Mouse (Mus musculus) olfactory bulb, adult 2 months (tissue): ENCODE results near the gene Barhl1.

ENCODE experiments used
- CTCF ChIP-seq: fragments of 200-500 bp; IDR thresholded peaks from 2 replicates; pipeline ENCODE4 v1.5.1; 2012; ENCODE audit warnings: low read depth, mild to moderate bottlenecking, low read length, moderate library complexity; ENCODE audit not compliant: insufficient read depth
- POLR2A ChIP-seq: fragments of 200-500 bp; IDR thresholded peaks from 2 replicates; pipeline ENCODE4 v1.6.1; 2012; ENCODE audit warnings: mild to moderate bottlenecking, low read depth, low read length, moderate library complexity; ENCODE audit not compliant: insufficient read depth

DNA sequence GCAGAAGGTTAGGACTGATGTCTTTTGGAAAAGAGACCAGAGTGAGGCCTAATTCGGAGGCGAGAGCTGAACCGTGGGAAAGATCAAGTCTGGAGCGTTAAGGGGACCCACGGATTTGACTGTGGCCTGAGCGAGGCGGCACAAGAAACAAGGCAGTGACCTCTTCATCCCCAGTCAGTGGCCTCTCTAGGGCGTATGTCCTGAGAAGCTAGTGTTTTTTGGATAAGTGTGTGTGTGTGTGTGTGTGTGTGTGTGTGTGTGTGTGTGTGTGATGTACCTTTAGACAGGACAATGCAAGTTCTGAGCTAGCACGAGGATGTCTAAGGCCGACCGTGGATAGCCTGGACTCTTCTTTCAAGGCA, 669 bp upstream of the Barhl1 start:
- TF ChIP-seq CTCF (no peak), POLR2A (no peak)
